Mouse (Mus musculus): Measurements from ENCODE around the gene Tex22.

Tex22 gene

GRCm38 (mm10) chr12:113074329-113075062 lies at the start of gene Tex22:
Tex22 (plus strand) TSS chr12:113074502.
- in situ Hi-C loops (cut with MboI): no loop called here

DNA sequence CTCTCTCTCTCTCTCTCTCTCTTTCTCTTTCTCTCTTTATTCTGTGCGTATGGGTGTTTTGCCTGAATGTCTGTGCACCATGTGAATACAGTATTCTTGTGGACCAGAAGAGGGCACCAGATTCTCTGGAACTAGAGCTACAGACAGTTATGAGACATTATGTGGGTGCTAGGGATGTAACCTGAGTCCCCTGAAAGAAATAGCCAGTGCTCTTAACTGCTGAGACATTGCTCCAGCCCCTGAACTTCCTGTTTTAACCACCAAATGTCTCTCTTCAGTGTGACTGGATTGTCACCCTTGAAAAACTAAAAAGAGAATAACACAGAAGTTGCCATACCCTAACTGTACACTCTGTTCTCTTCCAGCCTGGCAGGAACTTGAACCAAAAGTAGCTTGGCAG lies 47.7 kb upstream of the Tex22 start:
- in situ Hi-C loops (cut with MboI): no loop called here

DNA sequence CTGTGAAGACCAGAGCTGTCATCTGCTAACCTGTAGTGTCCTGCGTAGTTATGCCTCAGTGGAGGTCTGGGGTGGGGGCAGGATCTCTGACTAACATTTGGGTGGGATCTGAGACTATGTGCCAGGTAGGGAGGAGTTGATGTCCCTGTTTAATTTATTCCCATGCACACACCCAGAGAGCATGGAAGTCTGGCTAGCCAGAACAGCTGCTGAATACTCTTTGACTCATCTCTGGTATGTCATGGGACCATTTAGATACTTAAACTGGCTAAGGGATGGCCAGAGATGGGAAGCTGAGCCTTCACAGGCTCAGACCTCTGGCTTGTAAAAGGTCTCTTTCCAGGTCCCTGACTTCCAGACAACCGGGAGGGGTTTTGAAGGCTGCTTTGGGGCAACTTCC lies 46.8 kb upstream of the Tex22 start:
- in situ Hi-C loops (cut with MboI): no loop called here

DNA sequence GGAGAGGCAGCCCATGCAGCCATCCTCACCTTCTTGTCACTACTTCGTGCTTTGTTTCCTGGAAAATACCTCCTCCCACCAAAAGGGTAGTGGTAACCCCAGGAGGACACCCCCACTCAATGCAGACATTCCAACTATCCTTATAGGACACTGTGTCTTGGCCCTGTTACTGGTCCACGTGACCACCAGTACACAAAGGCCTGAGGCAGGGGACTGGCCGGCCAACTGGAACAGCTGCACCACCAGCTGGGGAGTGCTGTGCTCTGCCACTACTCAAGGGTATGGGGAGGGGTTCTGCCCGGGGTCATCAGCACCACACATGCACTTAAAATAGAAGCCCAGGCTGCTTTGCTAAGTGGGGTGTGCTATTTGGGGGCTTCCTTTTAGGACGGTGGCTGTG lies 46.2 kb upstream of the Tex22 start:
- in situ Hi-C loops (cut with MboI): no loop called here

DNA sequence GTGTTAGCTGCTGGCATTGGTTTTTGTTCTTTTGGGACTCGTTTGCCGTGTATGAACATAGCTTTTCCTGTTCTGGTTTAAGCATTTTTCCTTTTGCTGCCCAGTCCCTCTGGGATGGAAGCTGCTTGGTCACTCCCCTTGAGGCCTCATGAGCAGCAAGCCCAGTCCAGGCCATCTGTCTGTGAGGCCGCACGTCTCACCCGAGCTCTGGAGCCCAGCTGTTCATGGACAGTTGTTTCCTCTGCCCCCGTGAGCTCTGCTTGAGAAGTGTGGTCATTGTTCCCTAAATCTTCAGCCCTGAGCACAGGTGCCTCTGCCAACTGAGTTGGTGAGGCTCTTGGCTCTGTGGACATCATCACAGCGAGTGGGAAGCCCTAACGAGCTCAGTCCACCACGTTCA lies 45.4 kb upstream of the Tex22 start:
- in situ Hi-C loops (cut with MboI): no loop called here

DNA sequence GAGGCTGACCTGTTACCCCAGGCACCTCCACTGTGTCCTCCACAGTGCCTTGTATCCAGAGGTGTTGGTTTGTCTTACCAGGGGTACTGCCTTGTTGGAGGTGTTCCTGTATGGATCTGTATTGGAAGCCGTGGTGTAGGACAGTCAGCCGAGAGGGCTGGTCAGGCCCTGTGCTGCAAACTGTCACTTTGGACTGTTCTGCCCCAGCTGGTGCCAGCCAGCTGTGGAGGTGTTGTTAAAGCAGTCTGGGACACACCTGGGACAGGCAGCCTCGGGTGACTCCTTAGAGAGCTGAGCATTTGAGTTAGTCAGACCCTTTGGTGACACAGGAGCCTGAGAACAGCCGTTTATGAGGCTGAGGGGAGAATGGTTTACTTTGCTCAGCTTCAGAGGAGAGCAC lies 44.3 kb upstream of the Tex22 start:
- in situ Hi-C loops (cut with MboI): no loop called here

GRCm38 (mm10) chr12:113030993-113031392 lies 43.3 kb upstream of the Tex22 start:
- in situ Hi-C loops (cut with MboI): no loop called here

GRCm38 (mm10) chr12:113031441-113031840 lies 42.9 kb upstream of the Tex22 start:
- in situ Hi-C loops (cut with MboI): no loop called here

DNA sequence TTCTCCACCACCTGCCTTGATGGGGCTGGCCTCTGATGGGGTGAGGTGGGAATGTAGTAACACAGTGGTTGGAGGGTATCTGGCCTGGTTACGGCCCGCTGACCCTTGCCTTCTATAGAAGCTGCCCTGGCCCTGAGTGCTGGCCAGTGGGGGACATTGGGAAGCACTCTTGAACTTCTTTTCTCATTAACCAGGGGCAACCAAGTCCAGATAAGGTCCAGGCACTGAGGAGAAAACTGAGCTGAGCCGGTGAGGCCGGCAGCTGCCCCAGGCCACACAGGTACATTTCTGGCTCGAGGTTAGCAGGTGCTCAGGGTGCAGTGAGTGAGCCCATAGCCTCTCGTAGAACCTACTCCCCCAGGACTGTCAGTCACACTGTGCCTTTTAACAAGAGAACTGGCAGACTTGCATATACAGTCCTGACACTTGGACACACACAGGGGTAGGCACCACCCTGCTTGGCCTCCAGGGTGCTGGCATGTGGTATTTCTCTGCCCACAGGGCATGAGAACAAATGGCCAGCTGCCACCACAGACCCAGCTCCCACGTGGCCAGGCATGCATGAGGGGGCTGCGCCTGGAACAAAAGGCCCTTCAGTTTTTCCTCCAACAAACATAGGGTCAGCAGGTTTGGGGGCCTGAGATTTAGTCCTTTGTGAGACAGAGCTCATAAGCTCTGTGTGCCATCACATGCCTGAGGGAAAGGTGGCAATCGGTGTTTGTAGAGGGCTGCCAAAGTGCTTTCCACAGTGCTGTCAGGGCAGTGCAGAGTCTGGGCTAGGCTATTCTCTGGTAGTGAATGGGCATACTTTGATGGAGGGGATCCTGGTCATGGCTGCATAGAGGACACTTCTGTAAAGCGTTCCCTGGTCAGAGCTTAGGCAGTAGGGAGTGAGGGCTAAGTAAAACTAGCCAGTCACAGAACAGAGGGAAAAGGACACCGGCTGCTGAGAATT lies 41.7 kb upstream of the Tex22 start:
- in situ Hi-C loops (cut with MboI): no loop called here

GRCm38 (mm10) chr12:113035093-113035492 lies 39.2 kb upstream of the Tex22 start:
- in situ Hi-C loops (cut with MboI): no loop called here

- in situ Hi-C loops (cut with MboI): no loop called here
Observed at GRCm38 (mm10) chr12:113036996-113037395, 37.3 kb upstream of the Tex22 start.

DNA sequence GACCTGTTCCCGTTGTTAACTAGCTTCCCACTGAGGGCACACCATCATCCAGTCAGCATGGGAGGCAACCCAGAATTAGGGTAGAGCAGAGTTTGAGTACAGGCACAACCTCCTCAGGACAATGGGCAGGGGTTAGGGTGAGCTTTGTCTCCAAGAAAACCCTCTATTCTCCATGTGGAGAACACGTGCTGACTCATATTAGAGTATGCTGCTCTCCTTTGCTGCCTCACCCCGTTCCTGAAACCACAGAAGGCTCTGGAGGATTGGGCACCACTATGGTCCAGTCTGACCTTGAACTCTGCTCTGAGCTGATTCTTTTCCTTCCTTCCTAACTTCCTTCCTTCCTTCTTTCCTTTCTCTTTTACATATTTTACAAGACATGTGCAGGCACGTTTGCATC lies 35.9 kb upstream of the Tex22 start:
- in situ Hi-C loops (cut with MboI): no loop called here

GRCm38 (mm10) chr12:113041481-113042439 lies 32.5 kb upstream of the Tex22 start:
- in situ Hi-C loops (cut with MboI): no loop called here

DNA sequence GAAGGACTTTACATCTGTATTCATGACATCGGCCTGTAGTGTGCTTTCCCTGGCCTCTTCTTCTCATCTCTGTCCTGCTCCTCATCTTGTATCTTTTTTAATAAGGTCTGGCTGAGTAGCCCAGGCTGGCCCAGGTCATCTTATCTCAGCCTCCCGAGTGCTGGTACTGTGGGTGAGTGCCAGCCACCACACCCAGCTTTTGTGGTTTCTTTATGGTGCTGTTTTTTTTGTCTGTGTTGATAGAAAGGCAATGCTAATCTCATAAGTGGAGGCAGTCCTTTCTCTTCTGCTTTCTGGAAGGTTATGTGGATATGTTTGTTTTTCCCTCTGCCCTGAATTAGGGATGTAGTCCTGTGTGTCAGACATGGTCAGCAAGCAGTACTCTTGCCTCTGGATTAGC lies 31.8 kb upstream of the Tex22 start:
- in situ Hi-C loops (cut with MboI): no loop called here

DNA sequence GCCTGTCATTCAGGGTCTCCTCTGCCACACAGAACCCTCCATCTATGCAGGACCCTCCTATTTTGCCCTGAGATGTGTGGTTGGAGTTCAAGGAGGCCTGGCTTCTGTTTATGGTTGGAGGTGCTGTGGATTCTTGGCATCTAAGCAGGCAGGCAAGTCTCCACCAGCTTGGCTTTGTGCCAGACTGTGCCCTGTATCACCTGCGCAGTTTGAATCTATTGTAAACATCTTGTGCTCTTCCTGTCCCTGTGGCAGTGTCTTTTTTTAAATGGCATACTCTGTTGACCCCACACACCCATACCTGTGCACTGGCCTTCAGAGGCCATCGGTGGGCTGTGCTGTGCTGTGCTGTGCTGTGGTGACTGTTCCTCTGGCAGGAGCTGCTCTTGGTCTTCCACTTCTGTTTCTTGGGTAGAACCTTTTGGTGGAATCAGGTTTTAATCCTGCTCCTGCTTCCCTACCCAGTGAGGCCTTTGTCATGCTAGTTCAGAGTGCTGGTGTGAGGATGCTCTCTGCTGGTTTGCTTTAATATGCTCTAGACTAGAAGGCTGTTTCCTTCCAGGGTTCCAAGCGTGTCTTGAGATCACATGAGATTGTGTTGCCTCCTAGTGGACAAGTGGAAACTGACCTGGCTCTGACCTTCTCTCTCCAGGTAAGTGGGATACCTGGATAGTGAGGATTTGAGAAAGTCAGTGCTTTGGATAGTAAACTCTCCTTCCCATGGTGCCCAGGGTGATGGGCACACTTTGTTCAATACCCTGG lies 29.2 kb upstream of the Tex22 start:
- in situ Hi-C loops (cut with MboI): no loop called here

DNA sequence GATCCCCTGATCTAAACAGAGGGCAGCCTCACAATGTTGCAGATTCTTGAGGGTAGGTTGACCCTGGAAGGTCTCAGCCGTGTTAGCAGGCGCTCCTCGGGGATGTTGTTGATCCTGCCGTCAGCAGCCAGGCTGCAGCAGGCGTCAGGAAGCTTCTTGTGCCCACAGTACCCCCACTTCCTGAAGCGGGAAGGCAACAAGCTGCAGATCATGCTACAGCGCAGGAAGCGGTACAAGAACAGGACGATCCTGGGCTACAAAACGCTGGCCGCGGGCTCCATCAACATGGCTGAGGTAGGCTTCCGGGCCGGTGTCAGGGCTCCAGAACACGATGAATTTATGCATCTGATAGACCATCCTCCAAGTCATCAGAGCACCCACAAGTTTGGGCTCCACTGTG lies 27.4 kb upstream of the Tex22 start:
- in situ Hi-C loops (cut with MboI): no loop called here

- in situ Hi-C loops (cut with MboI): no loop called here
Observed at GRCm38 (mm10) chr12:113048103-113048502, 26.2 kb upstream of the Tex22 start.

DNA sequence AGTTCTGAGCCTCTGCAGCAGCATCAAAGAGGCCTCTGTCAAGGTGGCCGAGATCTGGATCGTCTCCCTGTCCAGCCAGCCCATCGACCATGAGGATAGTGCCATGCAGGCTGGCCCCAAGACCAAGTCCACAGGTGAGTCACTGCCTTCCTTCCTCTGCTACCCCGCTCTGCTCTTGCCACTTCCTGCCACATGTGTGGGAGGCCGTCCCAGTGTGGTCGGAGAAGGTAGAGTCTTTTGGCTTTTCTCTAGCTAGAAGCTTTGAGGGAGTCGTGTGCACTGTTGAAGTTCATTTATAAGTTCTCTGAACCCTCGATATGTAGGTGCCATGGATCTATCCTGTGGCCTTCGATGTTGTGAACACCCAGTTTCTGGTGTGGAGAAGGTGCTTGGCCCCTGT lies 24.5 kb upstream of the Tex22 start:
- in situ Hi-C loops (cut with MboI): no loop called here

GRCm38 (mm10) chr12:113050671-113051070 lies 23.6 kb upstream of the Tex22 start:
- in situ Hi-C loops (cut with MboI): no loop called here

DNA sequence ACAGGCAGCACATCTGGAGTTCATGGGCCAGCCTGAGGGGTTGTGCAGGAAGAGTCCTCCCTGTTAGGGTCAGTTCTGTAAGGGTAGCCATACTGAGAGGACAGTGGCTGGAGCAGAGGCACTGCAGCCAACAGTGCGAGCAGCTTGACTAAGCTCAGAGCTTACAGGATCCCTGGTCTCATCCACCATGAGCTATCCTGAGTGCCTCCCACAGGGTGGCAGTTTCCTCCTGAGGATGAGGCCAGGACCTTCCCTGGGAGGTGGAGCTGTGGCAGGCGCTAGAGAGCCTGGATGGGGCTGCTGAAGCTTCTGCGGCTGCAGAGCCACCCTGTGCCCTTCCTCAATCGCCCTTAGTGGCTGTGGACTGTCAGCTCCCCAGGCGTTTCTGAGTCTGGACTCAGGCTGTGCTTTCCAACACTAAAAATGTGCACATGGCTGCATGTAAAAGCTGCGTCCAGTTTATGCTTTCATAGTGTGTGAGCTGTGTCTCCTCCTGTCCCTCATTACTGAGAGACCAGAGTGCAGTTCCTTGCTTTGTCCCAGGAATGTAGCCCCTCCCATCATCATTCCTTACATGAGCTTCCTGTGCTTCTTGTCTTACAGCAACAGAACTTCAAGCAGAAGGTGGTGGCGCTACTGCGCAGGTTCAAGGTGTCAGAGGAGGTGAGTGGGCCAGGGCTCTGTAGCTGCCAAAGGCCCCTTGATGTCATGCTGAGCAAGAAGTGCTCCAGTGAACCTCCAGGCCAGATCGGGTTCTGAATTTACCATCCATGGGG lies 22.5 kb upstream of the Tex22 start:
- in situ Hi-C loops (cut with MboI): no loop called here

Measured in mature B cell (primary cell).